Mouse (Mus musculus) ES-Bruce4 (cell line): ENCODE measurements around the gene Tmc6.

Experiments
- CTCF ChIP-seq: IDR thresholded peaks from one replicate; pipeline ENCODE4 v1.8.1; 2011; ENCODE audit warnings: low read depth, low read length
- EP300 ChIP-seq: IDR thresholded peaks from 2 replicates; pipeline ENCODE4 v1.6.1; 2011; ENCODE audit warnings: low read depth, low read length; ENCODE audit not compliant: insufficient read depth

DNA sequence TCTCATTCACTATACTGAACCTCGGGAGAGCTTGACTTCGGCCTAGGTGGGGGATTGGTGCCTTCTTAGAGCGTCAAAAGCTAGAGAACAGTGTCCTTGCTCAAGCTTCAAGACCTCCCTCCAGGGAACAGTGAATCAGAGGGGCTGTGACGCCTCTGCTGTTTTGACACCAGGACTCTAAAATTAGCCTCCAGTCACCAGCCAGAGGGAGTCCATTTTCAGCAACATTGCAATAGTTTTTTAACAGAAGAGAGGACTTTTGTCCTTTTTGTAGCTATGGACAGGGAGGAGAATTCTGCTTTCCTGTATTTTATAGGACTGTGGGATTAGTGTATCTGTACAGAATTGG lies 51.5 kb downstream of the Tmc6 start:
- no peak for TF ChIP-seq EP300
- TF ChIP-seq CTCF, result no peak
